In the genomic region with DNA sequence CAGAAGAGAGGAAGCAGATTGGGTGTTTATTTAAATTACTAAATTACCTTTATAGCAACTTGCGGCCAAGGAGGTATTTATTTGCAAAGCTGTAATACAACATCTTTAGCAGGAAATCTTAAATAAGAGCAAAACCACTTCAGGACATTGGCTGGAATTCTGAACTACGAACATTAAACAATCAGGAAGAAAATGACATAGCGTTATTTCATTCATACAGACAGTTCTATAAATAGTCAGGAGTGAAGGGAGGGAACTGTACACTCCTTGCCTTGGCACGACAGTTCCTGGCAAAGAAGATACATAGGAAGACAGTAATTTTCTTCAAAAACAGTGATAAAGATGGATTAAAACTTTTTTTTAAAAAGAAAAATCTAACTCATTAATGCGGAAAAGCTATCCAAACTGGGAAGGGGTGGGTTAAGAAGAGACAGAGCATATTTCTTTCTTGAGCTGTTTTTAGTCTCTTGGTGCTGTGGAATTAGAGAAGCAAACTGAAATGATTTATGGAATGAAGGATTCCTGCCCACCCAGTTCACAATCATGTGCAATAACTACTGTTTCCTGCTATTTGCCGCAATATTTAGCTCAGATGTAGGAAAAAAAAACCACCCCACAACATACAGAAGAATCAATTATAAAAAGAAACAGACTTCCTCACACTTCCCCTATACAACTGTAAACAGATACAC, we compare ENCODE assay signal across 26 mouse cellular contexts.
DNase-seq lines count a peak whose midpoint lies in the region; ATAC-seq and TF ChIP-seq lines count a peak whose summit lies in the region.
"Had no signal": no experiment of that assay in that cellular context is flagged by ENCODE, and none has a peak within 500 bp of the region (broad histone marks: within the 10 kb centered on the region; RNA-seq: fewer than 3 reads in every experiment).

No protein-coding gene starts in this region.

- H3K9ac ChIP-seq in intestine, embryonic 14.5 days (ENCODE audit: low read length) = no peak overlapping the region
- H3K9ac ChIP-seq in intestine, postnatal 0 days (ENCODE audit: low read depth, low read length) = no peak overlapping the region
- no peak overlapping the region for H3K9ac ChIP-seq in kidney, embryonic 16.5 days (replicated peaks; ENCODE audit: low read length)
- H3K9ac ChIP-seq in lung, embryonic 16.5 days (ENCODE audit: low read length) = no peak overlapping the region
- H3K9ac ChIP-seq in stomach, embryonic 16.5 days (ENCODE audit: low read length) = no peak overlapping the region
- H3K9ac ChIP-seq: embryonic facial prominence, embryonic 12.5 days; embryonic facial prominence, embryonic 15.5 days; forebrain, postnatal 0 days; hindbrain, embryonic 13.5 days had no signal

- no peak for DNase-seq in intestine, embryonic 14.5 days (ENCODE audit: low spot score)
- no peak for DNase-seq in kidney, postnatal 14 days
- DNase-seq in lung, adult 18-20 months = no peak
- no peak for DNase-seq in layer of hippocampus, postnatal 14 days (ENCODE audit: low spot score in 2 of 2)
- DNase-seq: adrenal gland, adult 2 months; adrenal gland, postnatal 14 days; cerebellum, adult 11 months; cerebellum, adult 2 months; cerebellum, adult 9-11 months; cerebellum, postnatal 25 days; gastrocnemius, adult 2 months; gastrocnemius, postnatal 14 days; heart, adult 11 months; heart, postnatal 10 days; heart, postnatal 36 days had no signal

- no peaks in the 10 kb centered on the region for H3K9me3 ChIP-seq in intestine, embryonic 14.5 days (ENCODE audit: control insufficient read depth, low read length)
- no peaks in the 10 kb centered on the region for H3K9me3 ChIP-seq in intestine, postnatal 0 days (ENCODE audit: control insufficient read depth)
- no peaks in the 10 kb centered on the region for H3K9me3 ChIP-seq in kidney, embryonic 16.5 days (ENCODE audit: low read length)
- H3K9me3 ChIP-seq in lung, embryonic 16.5 days (ENCODE audit: control insufficient read depth, low read length) = no peaks in the 10 kb centered on the region
- H3K9me3 ChIP-seq in stomach, embryonic 16.5 days (replicated peaks; ENCODE audit: control insufficient read depth, low read length) = no peaks in the 10 kb centered on the region
- H3K9me3 ChIP-seq: embryonic facial prominence, embryonic 12.5 days; embryonic facial prominence, embryonic 15.5 days; hindbrain, embryonic 10.5 days; hindbrain, embryonic 13.5 days had no signal

- TF ChIP-seq CTCF in intestine, postnatal 0 days (IDR thresholded peaks at IDR 0.05; ENCODE audit: low read depth) = no peak

- no peaks in the 10 kb centered on the region for H3K36me3 ChIP-seq in intestine, embryonic 14.5 days (ENCODE audit: control insufficient read depth, insufficient read depth, low read length)
- no peaks in the 10 kb centered on the region for H3K36me3 ChIP-seq in intestine, postnatal 0 days (ENCODE audit: control insufficient read depth, insufficient read depth)
- H3K36me3 ChIP-seq in kidney, embryonic 16.5 days (ENCODE audit: insufficient read depth, low read length) = no peaks in the 10 kb centered on the region
- H3K36me3 ChIP-seq in lung, embryonic 16.5 days (ENCODE audit: control insufficient read depth, insufficient read depth, low read length) = no peaks in the 10 kb centered on the region
- H3K36me3 ChIP-seq in stomach, embryonic 16.5 days (ENCODE audit: control insufficient read depth, insufficient read depth, low read length) = no peaks in the 10 kb centered on the region
- H3K36me3 ChIP-seq: embryonic facial prominence, embryonic 12.5 days; embryonic facial prominence, embryonic 15.5 days; hindbrain, embryonic 10.5 days; hindbrain, embryonic 13.5 days had no signal

- H3K27ac ChIP-seq in intestine, embryonic 14.5 days (ENCODE audit: low read depth) = no peak overlapping the region
- no peak overlapping the region for H3K27ac ChIP-seq in intestine, postnatal 0 days (ENCODE audit: low read depth, low read length)
- H3K27ac ChIP-seq in kidney, embryonic 16.5 days (ENCODE audit: low read length) = peak overlapping the region; percentile 43; the same call in 1 of the 2 replicates
- no peak overlapping the region for H3K27ac ChIP-seq in lung, embryonic 16.5 days (ENCODE audit: low read length)
- H3K27ac ChIP-seq in stomach, embryonic 16.5 days (ENCODE audit: low read length) = no peak overlapping the region
- H3K27ac ChIP-seq: embryonic facial prominence, embryonic 12.5 days; embryonic facial prominence, embryonic 15.5 days; gastrocnemius, adult 2 months; hindbrain, embryonic 10.5 days; hindbrain, embryonic 13.5 days had no signal

- no peak overlapping the region for H3K4me3 ChIP-seq in intestine, embryonic 14.5 days (ENCODE audit: low read depth, low read length)
- H3K4me3 ChIP-seq in intestine, postnatal 0 days (ENCODE audit: low read depth, low read length) = no peak overlapping the region
- no peak overlapping the region for H3K4me3 ChIP-seq in kidney, embryonic 16.5 days (ENCODE audit: low read length)
- no peak overlapping the region for H3K4me3 ChIP-seq in lung, embryonic 16.5 days (ENCODE audit: low read length)
- H3K4me3 ChIP-seq in stomach, embryonic 16.5 days (replicated peaks; ENCODE audit: low read length) = no peak overlapping the region
- H3K4me3 ChIP-seq: embryonic facial prominence, embryonic 12.5 days; embryonic facial prominence, embryonic 15.5 days; gastrocnemius, adult 2 months; hindbrain, embryonic 10.5 days; hindbrain, embryonic 13.5 days had no signal

- peaks cover 5% of the 10 kb centered on the region; the same call in 1 of the 2 replicates for H3K4me1 ChIP-seq in intestine, embryonic 14.5 days (replicated peaks; ENCODE audit: control insufficient read depth, insufficient read depth, low read length)
- no peaks in the 10 kb centered on the region for H3K4me1 ChIP-seq in intestine, postnatal 0 days (replicated peaks; ENCODE audit: control insufficient read depth, insufficient read depth, low read length)
- peaks cover 6% of the 10 kb centered on the region; the same call in 1 of the 2 replicates for H3K4me1 ChIP-seq in kidney, embryonic 16.5 days (ENCODE audit: insufficient read depth, low read length)
- no peaks in the 10 kb centered on the region for H3K4me1 ChIP-seq in lung, embryonic 16.5 days (replicated peaks; ENCODE audit: control insufficient read depth, insufficient read depth, low read length)
- no peaks in the 10 kb centered on the region for H3K4me1 ChIP-seq in stomach, embryonic 16.5 days (ENCODE audit: control insufficient read depth, insufficient read depth, low read length)
- H3K4me1 ChIP-seq: embryonic facial prominence, embryonic 15.5 days; hindbrain, embryonic 10.5 days; hindbrain, embryonic 13.5 days had no signal

- no peaks in the 10 kb centered on the region for H3K27me3 ChIP-seq in intestine, embryonic 14.5 days (replicated peaks; ENCODE audit: control insufficient read depth, insufficient read depth, low read length)
- no peaks in the 10 kb centered on the region for H3K27me3 ChIP-seq in intestine, postnatal 0 days (replicated peaks; ENCODE audit: control insufficient read depth, insufficient read depth, low read length)
- no peaks in the 10 kb centered on the region for H3K27me3 ChIP-seq in kidney, embryonic 16.5 days (ENCODE audit: insufficient read depth, low read length)
- H3K27me3 ChIP-seq in lung, embryonic 16.5 days (ENCODE audit: control insufficient read depth, insufficient read depth, low read depth, low read length) = no peaks in the 10 kb centered on the region
- H3K27me3 ChIP-seq in stomach, embryonic 16.5 days (ENCODE audit: control insufficient read depth, insufficient read depth, low read length) = no peaks in the 10 kb centered on the region
- H3K27me3 ChIP-seq: embryonic facial prominence, embryonic 12.5 days; embryonic facial prominence, embryonic 15.5 days; hindbrain, embryonic 13.5 days had no signal

- ATAC-seq in intestine, embryonic 14.5 days (replicated peaks; ENCODE audit: low FRiP score, low TSS enrichment, low read depth) = no peak
- ATAC-seq in intestine, postnatal 0 days = no peak
- ATAC-seq in kidney, embryonic 16.5 days (ENCODE audit: low FRiP score, low TSS enrichment) = peak; percentile 65; the same call in 1 of the 2 replicates
- no peak for ATAC-seq in lung, embryonic 16.5 days (ENCODE audit: low read depth)
- ATAC-seq in stomach, embryonic 16.5 days (ENCODE audit: insufficient read depth, low FRiP score) = no peak
- ATAC-seq: CD4-positive, CD25-positive, alpha-beta regulatory T cell, adult 4 months; forebrain, embryonic 14.5 days had no signal

- peak overlapping the region; percentile 15; the same call in 1 of the 2 replicates for H3K4me2 ChIP-seq in intestine, embryonic 14.5 days (ENCODE audit: low read length)
- H3K4me2 ChIP-seq in intestine, postnatal 0 days (replicated peaks; ENCODE audit: low read depth) = no peak overlapping the region
- H3K4me2 ChIP-seq in kidney, embryonic 16.5 days (replicated peaks; ENCODE audit: low read depth, low read length) = 0 out of 2 replicates have a peak overlapping the region, but pooled peaks have one; percentile 13
- peak overlapping the region; percentile 8; the same call in 1 of the 2 replicates for H3K4me2 ChIP-seq in lung, embryonic 16.5 days (ENCODE audit: low read depth, low read length)
- H3K4me2 ChIP-seq in stomach, embryonic 16.5 days (ENCODE audit: low read depth, low read length) = peak overlapping the region; percentile 19; the same call in 1 of the 2 replicates
- H3K4me2 ChIP-seq: embryonic facial prominence, embryonic 12.5 days; embryonic facial prominence, embryonic 15.5 days; hindbrain, embryonic 13.5 days had no signal

- WGBS in intestine, embryonic 14.5 days = 34% methylated on average over 6 of the region's 6 CpGs
- WGBS in intestine, postnatal 0 days = 44% methylated on average over 6 of the region's 6 CpGs
- WGBS in kidney, embryonic 16.5 days = 27% methylated on average over 6 of the region's 6 CpGs
- WGBS in lung, embryonic 16.5 days = 23% methylated on average over 6 of the region's 6 CpGs
- 29% methylated on average over 6 of the region's 6 CpGs for WGBS in stomach, embryonic 16.5 days
